Mouse (Mus musculus): Measurements from ENCODE around the gene Col1a1.

Gene Col1a1

GRCm38 (mm10) chr11:94974951-94975350 is 38.9 kb downstream of the Col1a1 start:
- DNase-seq (ENCODE audit: low read depth, low spot score): no peak

- DNase-seq (ENCODE audit: low read depth, low spot score): no peak
Observed at GRCm38 (mm10) chr11:94976199-94976598, 40.2 kb downstream of the Col1a1 start, which contains the start of gene Sgca. Gene Sgca, minus strand, starts transcription at chr11:94976327.

- no peak for DNase-seq (ENCODE audit: low read depth, low spot score)
Observed at GRCm38 (mm10) chr11:94978178-94978915, 42.3 kb downstream of the Col1a1 start.

GRCm38 (mm10) chr11:94978947-94979346 is 42.9 kb downstream of the Col1a1 start:
- peak; percentile 94 for DNase-seq (ENCODE audit: low read depth, low spot score)

- no peak for DNase-seq (ENCODE audit: low read depth, low spot score)
Observed at GRCm38 (mm10) chr11:94979462-94980179, 43.6 kb downstream of the Col1a1 start.

GRCm38 (mm10) chr11:94985140-94985539 is 49.1 kb downstream of the Col1a1 start:
- DNase-seq (ENCODE audit: low read depth, low spot score): no peak

GRCm38 (mm10) chr11:94985822-94986221 is 49.8 kb downstream of the Col1a1 start:
- no peak for DNase-seq (ENCODE audit: low read depth, low spot score)

GRCm38 (mm10) chr11:94986435-94986834 is 50.4 kb downstream of the Col1a1 start:
- no peak for DNase-seq (ENCODE audit: low read depth, low spot score)

GRCm38 (mm10) chr11:94987341-94987740 is 51.3 kb downstream of the Col1a1 start:
- no peak for DNase-seq (ENCODE audit: low read depth, low spot score)

GRCm38 (mm10) chr11:94987851-94988250 is 51.8 kb downstream of the Col1a1 start:
- no peak for DNase-seq (ENCODE audit: low read depth, low spot score)

- DNase-seq (ENCODE audit: low read depth, low spot score): no peak
Observed at GRCm38 (mm10) chr11:94988780-94989561, 52.9 kb downstream of the Col1a1 start.

- peak; percentile 80 for DNase-seq (ENCODE audit: low read depth, low spot score)
Observed at GRCm38 (mm10) chr11:94989562-94990017, 53.6 kb downstream of the Col1a1 start.

- DNase-seq (ENCODE audit: low read depth, low spot score): no peak
Observed at GRCm38 (mm10) chr11:94990102-94990748, 54.2 kb downstream of the Col1a1 start.

GRCm38 (mm10) chr11:94990749-94991577 is 54.9 kb downstream of the Col1a1 start, which contains the start of gene Ppp1r9b:
Gene Ppp1r9b, plus strand, starts transcription at chr11:94991035.
- peak; percentile 81 for DNase-seq (ENCODE audit: low read depth, low spot score)

- DNase-seq (ENCODE audit: low read depth, low spot score): no peak
Observed at GRCm38 (mm10) chr11:94991641-94992479, 55.8 kb downstream of the Col1a1 start.

- no peak for DNase-seq (ENCODE audit: low read depth, low spot score)
Observed at GRCm38 (mm10) chr11:94992480-94992753, 56.4 kb downstream of the Col1a1 start.

- DNase-seq (ENCODE audit: low read depth, low spot score): no peak
Observed at GRCm38 (mm10) chr11:94992754-94993606, 57.0 kb downstream of the Col1a1 start.

- DNase-seq (ENCODE audit: low read depth, low spot score): no peak
Observed at GRCm38 (mm10) chr11:94994208-94994814, 58.3 kb downstream of the Col1a1 start.

Data from retina, postnatal 7 days (tissue).